Mouse (Mus musculus) intestine, postnatal 0 days (tissue): ENCODE measurements around the gene Rps28. TPM values are rescaled to one million over a fixed set of nuclear protein-coding genes. Genes with fewer than 3 reads are reported as not detected.

Experiments
- ATAC-seq: fragments of 200-750 bp; cut with Nextera tagmentation; 2 replicates; pipeline ENCODE4 v1.8.0; 2017; ENCODE audit warnings: mild to moderate bottlenecking, moderate TSS enrichment, moderate library complexity
- H3K27ac ChIP-seq: fragments of 300-500 bp; sonication (generic); 2 replicates; pipeline ENCODE4 v1.5.1; 2014; ENCODE audit warnings: mild to moderate bottlenecking, low read depth, low read length, moderate library complexity
- H3K27me3 ChIP-seq: fragments of 300-500 bp; sonication (generic); replicated peaks from 2 replicates; pipeline ENCODE4 v1.6.1; 2014; ENCODE audit warnings: low read length, mixed read lengths; ENCODE audit not compliant: control insufficient read depth, insufficient read depth
- H3K36me3 ChIP-seq: fragments of 300-500 bp; sonication (generic); 2 replicates; pipeline ENCODE4 v1.6.1; 2014; ENCODE audit warnings: mild to moderate bottlenecking, moderate library complexity; ENCODE audit not compliant: control insufficient read depth, insufficient read depth
- H3K4me1 ChIP-seq: fragments of 300-500 bp; sonication (generic); replicated peaks from 2 replicates; pipeline ENCODE4 v1.6.1; 2014; ENCODE audit warnings: antibody characterized with exemption, low read length, mixed read lengths; ENCODE audit not compliant: control insufficient read depth, insufficient read depth
- H3K4me2 ChIP-seq: fragments of 300-500 bp; sonication (generic); replicated peaks from 2 replicates; pipeline ENCODE4 v1.6.1; 2014; ENCODE audit warnings: low read depth, mild to moderate bottlenecking, moderate library complexity
- H3K4me3 ChIP-seq: fragments of 300-500 bp; sonication (generic); 2 replicates; pipeline ENCODE4 v1.5.1; 2014; ENCODE audit warnings: low read depth, low read length
- H3K9ac ChIP-seq: fragments of 300-500 bp; sonication (generic); 2 replicates; pipeline ENCODE4 v1.6.1; 2014; ENCODE audit warnings: mild to moderate bottlenecking, low read depth, low read length
- H3K9me3 ChIP-seq: fragments of 300-500 bp; sonication (generic); 2 replicates; pipeline ENCODE4 v1.6.1; 2016; ENCODE audit warnings: mixed run types; ENCODE audit not compliant: control insufficient read depth
- CTCF ChIP-seq: sonication (generic); IDR thresholded peaks from 2 replicates; pipeline ENCODE4 v1.5.1; 2016; ENCODE audit warnings: low read depth, mild to moderate bottlenecking, control low read depth, antibody characterized with exemption, moderate library complexity
- WGBS: fragments of 180-500 bp; shearing (Covaris S2); extraction: QIAGEN DNeasy Blood & Tissue Kit; methylation state at CpG from one replicate; pipeline ENCODE4 v1.1.7; 2014; 5-methylcytosine and 5-hydroxymethylcytosine counted together
- polyA plus RNA-seq: library from polyadenylated mRNA; unstranded; fragments of >200 nt; fragmentation: Nextera tagmentation; extraction: Ambion mirVana; gene quantifications from 2 replicates; pipeline ENCODE4 v1.2.1, GENCODE M21; 2015

Rps28 gene
- polyA plus RNA-seq, 1 experiment from 2014 or later: 831 TPM

DNA sequence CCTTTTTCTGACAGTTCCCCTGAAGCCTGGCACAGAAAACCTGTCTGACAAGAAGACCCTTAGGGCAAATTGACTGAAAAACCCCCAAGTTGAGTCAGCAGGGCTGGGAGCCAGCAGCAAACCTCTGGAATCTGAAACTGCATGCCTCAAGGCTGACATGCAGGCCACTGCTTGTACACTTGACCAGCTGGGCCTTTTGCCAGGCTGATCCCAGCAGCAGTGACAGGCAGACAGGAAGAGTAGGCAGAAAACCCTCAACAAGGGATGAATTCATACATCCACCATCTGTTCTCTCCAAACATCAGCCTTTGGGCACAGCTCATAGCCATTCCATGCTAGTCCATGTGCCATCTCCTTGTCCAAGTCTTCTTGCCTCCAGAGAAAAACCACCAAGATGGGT is 41.0 kb downstream of the Rps28 start:
- Histone ChIP-seq H3K27me3 (no peaks in the 10 kb centered on the region), H3K4me2 (no peak overlapping the region), H3K4me1 (peaks cover 18% of the 10 kb centered on the region), H3K9ac (no peak overlapping the region), H3K27ac (no peak overlapping the region; the same call in 1 of the 2 replicates), H3K4me3 (no peak overlapping the region), H3K9me3 (no peaks in the 10 kb centered on the region), H3K36me3 (peaks cover 4% of the 10 kb centered on the region; the same call in 1 of the 2 replicates)
- no peak for ATAC-seq
- no peak for TF ChIP-seq CTCF

DNA sequence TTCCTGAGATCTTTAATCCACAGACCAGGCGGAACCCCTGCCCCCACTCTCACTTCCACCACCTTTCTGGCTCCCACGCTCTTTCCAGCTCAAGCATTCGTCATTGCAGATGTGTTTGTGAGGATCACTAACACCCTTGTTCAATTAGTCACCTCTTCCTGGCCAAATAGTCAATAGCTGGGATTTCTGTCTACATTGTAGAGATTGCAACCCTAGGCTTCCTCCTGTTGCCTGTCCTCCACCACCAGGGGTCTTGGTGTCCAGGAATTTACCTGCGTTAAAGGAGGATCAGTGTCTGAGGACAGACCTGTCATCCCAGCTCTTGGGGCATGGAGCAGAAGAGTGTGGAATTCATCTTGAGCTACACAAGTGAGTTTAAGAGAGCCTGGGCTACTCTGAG is 42.3 kb downstream of the Rps28 start:
- Histone ChIP-seq H3K36me3 (peaks cover 16% of the 10 kb centered on the region; the same call in 1 of the 2 replicates), H3K4me2 (peak overlapping the region; percentile 82), H3K4me3 (peak overlapping the region; percentile 44; the same call in 1 of the 2 replicates), H3K9me3 (no peaks in the 10 kb centered on the region), H3K9ac (peak overlapping the region; percentile 32; the same call in 1 of the 2 replicates), H3K27ac (peak overlapping the region; percentile 55), H3K4me1 (peaks cover 18% of the 10 kb centered on the region), H3K27me3 (no peaks in the 10 kb centered on the region)
- 52% methylated on average over 4 of the region's 4 CpGs for WGBS
- TF ChIP-seq CTCF: peak; percentile 50
- no peak for ATAC-seq

DNA sequence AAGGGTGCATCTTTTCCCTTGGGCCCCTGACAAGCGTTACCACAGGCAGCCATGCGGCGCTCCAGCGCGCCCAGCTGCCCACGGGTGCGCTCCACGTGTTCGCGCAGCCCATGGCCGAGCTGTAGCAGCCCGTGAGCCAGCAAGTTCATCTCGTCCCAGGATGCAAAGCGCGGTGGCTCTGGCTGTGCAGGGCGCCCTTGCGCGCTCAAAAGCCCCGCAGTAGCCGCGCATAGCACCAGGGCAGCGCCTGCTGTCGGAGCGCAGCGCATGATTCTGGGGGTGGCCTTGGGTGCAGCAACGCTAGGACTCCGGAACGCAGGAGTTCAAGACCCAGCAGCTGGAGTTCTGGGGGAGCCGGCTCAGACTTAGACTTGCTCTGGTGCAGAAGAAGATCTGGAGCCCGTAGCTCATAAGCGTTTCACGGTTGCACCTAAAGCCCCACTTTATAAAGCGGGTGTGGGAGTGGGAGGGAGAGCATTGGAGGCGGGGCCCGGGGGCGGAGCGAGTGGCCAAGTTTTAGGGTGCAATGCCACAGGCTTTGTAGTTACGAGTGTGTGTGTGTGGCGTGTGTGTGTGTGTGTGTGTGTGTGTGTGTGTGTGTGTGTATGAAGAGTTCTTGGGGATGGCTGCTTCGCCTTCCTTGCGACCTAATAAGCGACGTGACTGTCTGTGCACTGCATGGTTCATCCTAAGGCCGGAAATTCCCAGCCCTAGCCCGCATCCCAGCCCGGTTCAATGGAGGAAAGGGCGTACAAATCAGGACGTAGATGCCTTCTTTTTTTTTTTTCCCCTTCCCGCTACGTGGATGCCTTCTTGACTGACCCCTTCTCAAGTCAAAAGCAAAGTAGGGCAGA is 43.0 kb downstream of the Rps28 start, which contains the start of gene Angptl4:
Gene Angptl4, minus strand, starts transcription at position 707 of the 854 bp plus-strand sequence.
- peak within 1 kb of the TSS; percentile 55 for H3K27ac ChIP-seq
- H3K4me1 ChIP-seq: peaks cover 18% of the 10 kb centered on the region
- WGBS: 2% methylated on average over 50 of the region's 50 CpGs
- TF ChIP-seq CTCF: peak; percentile 5; the same call in 1 of the 2 replicates
- peak within 1 kb of the TSS; percentile 44 for H3K4me3 ChIP-seq
- H3K4me2 ChIP-seq: peak within 1 kb of the TSS; percentile 82
- no peaks in the 10 kb centered on the region for H3K27me3 ChIP-seq
- H3K36me3 ChIP-seq: peaks cover 22% of the 10 kb centered on the region; the same call in 1 of the 2 replicates
- no peaks in the 10 kb centered on the region for H3K9me3 ChIP-seq
- ATAC-seq: peak; percentile 71
- H3K9ac ChIP-seq: peak within 1 kb of the TSS; percentile 32

DNA sequence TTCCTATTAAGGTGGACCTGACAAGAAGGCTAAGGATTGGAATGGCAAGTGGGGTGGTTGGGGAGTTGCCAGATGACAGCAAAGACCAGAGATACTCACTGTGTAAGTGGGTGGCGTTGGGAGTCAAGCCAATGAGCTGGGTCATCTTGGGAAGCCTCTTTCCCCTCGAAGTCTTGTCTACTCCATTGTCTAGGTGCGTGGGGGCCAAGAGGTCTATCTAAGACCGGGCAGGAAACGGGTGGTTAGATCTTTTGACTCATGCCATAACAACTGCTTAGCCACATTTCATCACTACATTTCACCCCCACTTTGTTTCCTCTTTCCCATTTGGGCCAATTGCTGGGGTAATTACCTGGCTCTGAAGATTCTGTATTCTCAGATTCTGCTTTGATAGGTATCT is 43.9 kb downstream of the Rps28 start:
- ATAC-seq: no peak
- Histone ChIP-seq H3K4me1 (peaks cover 18% of the 10 kb centered on the region), H3K27ac (0 out of 2 replicates have a peak overlapping the region, but pooled peaks have one; percentile 69), H3K27me3 (no peaks in the 10 kb centered on the region), H3K36me3 (peaks cover 22% of the 10 kb centered on the region; the same call in 1 of the 2 replicates), H3K4me2 (peak overlapping the region; percentile 82), H3K4me3 (peak overlapping the region; percentile 44), H3K9me3 (no peaks in the 10 kb centered on the region), H3K9ac (peak overlapping the region; percentile 32; the same call in 1 of the 2 replicates)
- no peak for TF ChIP-seq CTCF
- WGBS: 73% methylated on average over 5 of the region's 5 CpGs

DNA sequence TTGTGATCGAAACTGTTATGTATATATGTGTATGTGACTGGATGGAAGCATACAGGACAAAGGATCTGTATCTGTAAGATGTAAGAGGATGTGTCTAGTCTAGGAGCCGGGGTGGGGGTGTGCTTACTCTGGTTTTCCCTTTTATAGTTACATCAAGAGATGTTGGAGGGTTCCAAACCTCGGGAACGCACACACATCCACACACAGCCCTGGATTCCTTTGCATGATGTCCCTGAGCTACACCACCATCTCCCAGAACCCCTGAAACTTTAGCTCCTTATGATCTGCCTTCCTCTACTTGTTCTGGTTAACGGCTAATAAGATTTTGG is 44.4 kb downstream of the Rps28 start:
- no peak for TF ChIP-seq CTCF
- peak overlapping the region; percentile 69; the same call in 1 of the 2 replicates for H3K27ac ChIP-seq
- H3K4me3 ChIP-seq: peak overlapping the region; percentile 19; the same call in 1 of the 2 replicates
- no peaks in the 10 kb centered on the region for H3K9me3 ChIP-seq
- no peak for ATAC-seq
- peak overlapping the region; percentile 82 for H3K4me2 ChIP-seq
- H3K36me3 ChIP-seq: peaks cover 22% of the 10 kb centered on the region; the same call in 1 of the 2 replicates
- H3K9ac ChIP-seq: no peak overlapping the region
- 68% methylated on average over 5 of the region's 5 CpGs for WGBS
- no peaks in the 10 kb centered on the region for H3K27me3 ChIP-seq
- peaks cover 18% of the 10 kb centered on the region for H3K4me1 ChIP-seq

DNA sequence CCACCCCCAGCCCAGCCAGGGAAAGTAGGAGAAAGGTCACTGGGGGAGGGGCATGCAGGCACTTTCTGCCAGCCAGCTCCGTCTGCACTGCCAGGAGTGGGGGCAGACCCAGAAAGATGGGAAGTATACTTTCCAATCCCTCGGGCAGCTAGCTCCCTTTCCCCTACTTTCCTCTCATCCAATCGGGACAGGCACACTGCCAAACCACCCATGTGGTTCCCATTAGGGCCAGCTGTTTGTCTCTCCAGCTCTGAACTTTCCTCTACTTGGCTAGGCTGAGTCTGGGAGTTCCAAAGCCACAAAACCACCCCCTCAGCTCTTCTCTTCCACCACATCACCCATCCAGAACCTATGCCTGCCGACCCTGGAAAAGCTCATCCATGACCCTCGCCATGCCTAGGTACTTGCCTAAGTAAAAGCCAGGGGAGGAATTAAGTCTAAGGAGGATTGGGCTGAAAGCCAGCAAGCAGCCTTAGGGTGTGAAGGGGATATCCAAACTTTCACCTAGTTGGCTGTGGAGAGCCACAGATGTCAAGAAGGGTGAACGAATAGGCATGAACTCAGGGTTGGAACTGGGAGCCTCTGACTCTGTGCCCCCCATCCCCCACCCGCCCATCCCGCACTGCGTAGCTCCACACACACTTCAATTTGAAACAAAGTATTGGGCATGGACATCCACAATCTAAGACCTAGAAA is 44.9 kb downstream of the Rps28 start:
- Histone ChIP-seq H3K4me1 (peaks cover 18% of the 10 kb centered on the region), H3K9ac (no peak overlapping the region), H3K4me3 (peak overlapping the region; percentile 19; the same call in 1 of the 2 replicates), H3K27ac (peak overlapping the region; percentile 69), H3K36me3 (peaks cover 22% of the 10 kb centered on the region; the same call in 1 of the 2 replicates), H3K4me2 (peak overlapping the region; percentile 82), H3K9me3 (no peaks in the 10 kb centered on the region), H3K27me3 (no peaks in the 10 kb centered on the region)
- 45% methylated on average over 9 of the region's 9 CpGs for WGBS
- TF ChIP-seq CTCF: no peak
- ATAC-seq: peak; percentile 65
